Comparison of ENCODE assay signal across 12 mouse cellular contexts in genomic region chr12:32767206-32768081, GRCm38 (mm10). TPM values are rescaled to one million over a fixed set of nuclear protein-coding genes. Genes with fewer than 3 reads are reported as not detected.
DNase-seq lines count a peak whose midpoint lies in the region; ATAC-seq and TF ChIP-seq lines count a peak whose summit lies in the region.
"Had no signal": no experiment of that assay in that cellular context is flagged by ENCODE, and none has a peak within 500 bp of the region (broad histone marks: within the 10 kb centered on the region; RNA-seq: fewer than 3 reads in every experiment).

No protein-coding gene starts in this region.

- H3K36me3 ChIP-seq in kidney, adult 2 months (ENCODE audit: control insufficient read depth, insufficient read depth, low read length): no peaks in the 10 kb centered on the region
- H3K36me3 ChIP-seq in kidney, embryonic 15.5 days: no peaks in the 10 kb centered on the region
- no peaks in the 10 kb centered on the region for H3K36me3 ChIP-seq in lung, postnatal 0 days (ENCODE audit: insufficient read depth, low read length)
- no peaks in the 10 kb centered on the region for H3K36me3 ChIP-seq in kidney, embryonic 16.5 days (ENCODE audit: insufficient read depth, low read length)
- H3K36me3 ChIP-seq: heart, embryonic 15.5 days; liver, embryonic 15.5 days; stomach, embryonic 15.5 days had no signal

- H3K4me3 ChIP-seq in kidney, adult 2 months (ENCODE audit: insufficient read depth, low read depth, low read length): no peak overlapping the region
- H3K4me3 ChIP-seq in kidney, embryonic 15.5 days (replicated peaks): no peak overlapping the region
- no peak overlapping the region for H3K4me3 ChIP-seq in lung, postnatal 0 days (ENCODE audit: low read depth, low read length)
- no peak overlapping the region for H3K4me3 ChIP-seq in kidney, embryonic 16.5 days (ENCODE audit: low read length)
- H3K4me3 ChIP-seq: heart, embryonic 15.5 days; liver, embryonic 15.5 days; stomach, embryonic 15.5 days had no signal

- H3K4me1 ChIP-seq in kidney, adult 2 months (ENCODE audit: control insufficient read depth, insufficient read depth, low read length): peaks cover 30% of the 10 kb centered on the region
- H3K4me1 ChIP-seq in kidney, embryonic 15.5 days: no peaks in the 10 kb centered on the region
- H3K4me1 ChIP-seq in lung, postnatal 0 days (ENCODE audit: insufficient read depth, low read depth, low read length): peaks cover 10% of the 10 kb centered on the region; the same call in 1 of the 2 replicates
- H3K4me1 ChIP-seq in kidney, embryonic 16.5 days (ENCODE audit: insufficient read depth, low read length): no peaks in the 10 kb centered on the region
- H3K4me1 ChIP-seq: liver, embryonic 15.5 days; stomach, embryonic 15.5 days had no signal

- no peak for TF ChIP-seq CTCF in kidney, adult 2 months (conservative IDR thresholded peaks at IDR 0.05; ENCODE audit: insufficient read depth, insufficient read length, low read depth, low read length)
- TF ChIP-seq CTCF in lung, postnatal 0 days (IDR thresholded peaks at IDR 0.05): no peak

- peak; percentile 80 for DNase-seq in kidney, adult 2 months
- peak; percentile 20 for DNase-seq in lung, postnatal 0 days (ENCODE audit: low spot score)
- no peak for DNase-seq in lung, postnatal 14 days
- no peak for DNase-seq in spleen, adult 12 weeks (ENCODE audit: low spot score)

- TF ChIP-seq EP300 in lung, postnatal 0 days (IDR thresholded peaks at IDR 0.05): no peak

- H3K27ac ChIP-seq in kidney, adult 2 months (ENCODE audit: insufficient read depth, low read depth, low read length): peak overlapping the region; percentile 100
- H3K27ac ChIP-seq in kidney, embryonic 15.5 days: no peak overlapping the region
- 0 out of 2 replicates have a peak overlapping the region, but pooled peaks have one; percentile 60 for H3K27ac ChIP-seq in lung, postnatal 0 days (ENCODE audit: low read length)
- H3K27ac ChIP-seq in kidney, embryonic 16.5 days (ENCODE audit: low read length): no peak overlapping the region
- H3K27ac ChIP-seq: heart, embryonic 15.5 days; hindbrain, embryonic 14.5 days; liver, embryonic 15.5 days; stomach, embryonic 15.5 days had no signal

- H3K4me2 ChIP-seq in kidney, embryonic 15.5 days: no peak overlapping the region
- H3K4me2 ChIP-seq in lung, postnatal 0 days (replicated peaks; ENCODE audit: low read depth, low read length): no peak overlapping the region
- no peak overlapping the region for H3K4me2 ChIP-seq in kidney, embryonic 16.5 days (replicated peaks; ENCODE audit: low read depth, low read length)
- H3K4me2 ChIP-seq: heart, embryonic 15.5 days; hindbrain, embryonic 14.5 days; liver, embryonic 15.5 days; stomach, embryonic 15.5 days had no signal

- H3K9me3 ChIP-seq in kidney, embryonic 15.5 days (replicated peaks): no peaks in the 10 kb centered on the region
- no peaks in the 10 kb centered on the region for H3K9me3 ChIP-seq in lung, postnatal 0 days (ENCODE audit: low read length)
- H3K9me3 ChIP-seq in kidney, embryonic 16.5 days (ENCODE audit: low read length): no peaks in the 10 kb centered on the region
- H3K9me3 ChIP-seq: heart, embryonic 15.5 days; liver, embryonic 15.5 days; stomach, embryonic 15.5 days had no signal

- TF ChIP-seq POLR2A in kidney, adult 2 months (IDR thresholded peaks at IDR 0.05; ENCODE audit: low read depth, low read length): no peak

- no peak overlapping the region for H3K9ac ChIP-seq in kidney, embryonic 15.5 days
- no peak overlapping the region for H3K9ac ChIP-seq in lung, postnatal 0 days (replicated peaks; ENCODE audit: low read depth)
- no peak overlapping the region for H3K9ac ChIP-seq in kidney, embryonic 16.5 days (replicated peaks; ENCODE audit: low read length)
- H3K9ac ChIP-seq: heart, embryonic 15.5 days; hindbrain, embryonic 14.5 days; liver, embryonic 15.5 days; stomach, embryonic 15.5 days had no signal

- no peaks in the 10 kb centered on the region for H3K27me3 ChIP-seq in kidney, adult 2 months (replicated peaks; ENCODE audit: control insufficient read depth, insufficient read depth, low read length)
- no peaks in the 10 kb centered on the region for H3K27me3 ChIP-seq in kidney, embryonic 15.5 days
- no peaks in the 10 kb centered on the region for H3K27me3 ChIP-seq in lung, postnatal 0 days (replicated peaks; ENCODE audit: insufficient read depth, low read length)
- no peaks in the 10 kb centered on the region for H3K27me3 ChIP-seq in kidney, embryonic 16.5 days (ENCODE audit: insufficient read depth, low read length)
- H3K27me3 ChIP-seq: liver, embryonic 15.5 days; stomach, embryonic 15.5 days had no signal

- no peak for ATAC-seq in kidney, embryonic 15.5 days (replicated peaks; ENCODE audit: low FRiP score)
- ATAC-seq in lung, postnatal 0 days: peak; percentile 44; the same call in 1 of the 2 replicates
- ATAC-seq in kidney, embryonic 16.5 days (ENCODE audit: low FRiP score, low TSS enrichment): 0 out of 2 replicates have a peak, but pooled peaks have one; percentile 42
- no peak for ATAC-seq in inflammation-experienced regulatory T-cells, adult 6 months
- ATAC-seq: forebrain, embryonic 14.5 days had no signal

- 44% methylated on average over 7 of the region's 7 CpGs for WGBS in kidney, adult 2 months
- WGBS in kidney, embryonic 15.5 days: 81% methylated on average over 7 of the region's 7 CpGs
- WGBS in lung, postnatal 0 days: 67% methylated on average over 7 of the region's 7 CpGs
- 71% methylated on average over 7 of the region's 7 CpGs for WGBS in kidney, embryonic 16.5 days

RNA-seq across cellular contexts. Expression of gene Nampt, which starts 51.9 kb away (rescaled TPM):
- polyA plus RNA-seq in kidney, adult 2 months (2012; rRNA removed): 29.3 and 37.6 TPM in 2 replicates
- polyA plus RNA-seq in kidney, embryonic 15.5 days (2015; fragmentation: Nextera tagmentation; extraction: Ambion mirVana): 23.9 and 25.9 TPM in 2 replicates
- polyA plus RNA-seq in lung, postnatal 0 days (2015; fragmentation: Nextera tagmentation; extraction: Ambion mirVana): 18.7 and 19.2 TPM in 2 replicates
- polyA plus RNA-seq in kidney, embryonic 16.5 days (2015; fragmentation: Nextera tagmentation; extraction: Ambion mirVana): 27.4 and 28.6 TPM in 2 replicates
- 10 to 100 TPM; 31.6 to 32.8 (median 32.4) TPM for polyA plus RNA-seq in inflammation-experienced regulatory T-cells, adult 6 months (2017; shearing (Covaris generic))

Comparison
In these comparisons a context has a peak if more than half of its experiments do, and no peak if none do; other contexts are left out.
1. DNase-seq: peak in kidney, adult 2 months (single experiment) and lung, postnatal 0 days (single experiment); none in lung, postnatal 14 days (single experiment) and spleen, adult 12 weeks (single experiment).
2. H3K27ac ChIP-seq: peak in kidney, adult 2 months (single experiment) and lung, postnatal 0 days (single experiment); none in kidney, embryonic 15.5 days (single experiment) and kidney, embryonic 16.5 days (single experiment).
3. ATAC-seq: peak in lung, postnatal 0 days (single experiment) and kidney, embryonic 16.5 days (single experiment); none in kidney, embryonic 15.5 days (single experiment) and inflammation-experienced regulatory T-cells, adult 6 months (single experiment).